Mouse (Mus musculus): ENCODE data around the gene Gm20809.
"Not testable (repeated sequence)": the region's sequence is repeated elsewhere in the genome, so short reads cannot be mapped to it uniquely, and the experiment has no call there.

The Gm20809 gene

DNA sequence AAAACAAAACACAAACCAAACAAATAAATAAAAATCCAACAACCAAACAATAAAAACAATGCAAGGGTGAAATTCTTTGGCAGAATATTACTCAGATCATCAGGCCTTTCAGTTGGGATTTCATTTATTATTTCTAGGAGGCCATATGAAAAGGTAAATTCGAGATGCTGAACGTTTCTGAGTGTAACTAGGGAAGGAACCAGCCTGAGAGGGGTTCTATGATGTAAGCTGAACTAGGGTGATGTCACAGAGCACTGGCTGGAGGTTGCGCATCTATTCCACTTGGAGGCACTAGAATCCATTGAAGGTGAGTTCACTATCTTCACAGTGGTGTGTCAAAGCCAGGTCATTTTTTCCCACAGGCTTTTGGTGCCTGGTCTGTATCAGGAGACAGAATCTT lies at the start of gene Gm20809:
Gm20809 (plus strand) TSS at position 301 of the 400 bp plus-strand sequence.
- DNase-seq: not testable (repeated sequence)
